Mouse (Mus musculus) ES-E14 (cell line): ENCODE data around the gene Gmfb.

Experiments used
- CHD2 ChIP-seq: IDR thresholded peaks from 2 replicates; pipeline ENCODE4 v1.6.1; 2014; ENCODE audit warnings: mild to moderate bottlenecking, low read depth, low read length, inconsistent platforms
- HCFC1 ChIP-seq: IDR thresholded peaks from 2 replicates; pipeline ENCODE4 v1.6.1; 2012; ENCODE audit warnings: low read length, inconsistent platforms, borderline replicate concordance; ENCODE audit not compliant: insufficient read depth
- MAFK ChIP-seq: IDR thresholded peaks from 2 replicates; pipeline ENCODE4 v1.6.1; 2014; ENCODE audit warnings: mild to moderate bottlenecking, low read depth, low read length, inconsistent platforms; ENCODE audit not compliant: insufficient read depth
- ZC3H11A ChIP-seq: IDR thresholded peaks from 2 replicates; pipeline ENCODE4 v1.6.1; 2012; ENCODE audit warnings: low read depth, mild to moderate bottlenecking, inconsistent platforms, low read length, borderline replicate concordance
- ZNF384 ChIP-seq: IDR thresholded peaks from 2 replicates; pipeline ENCODE4 v1.6.1; 2012; ENCODE audit warnings: low read depth, low read length, inconsistent platforms

DNA sequence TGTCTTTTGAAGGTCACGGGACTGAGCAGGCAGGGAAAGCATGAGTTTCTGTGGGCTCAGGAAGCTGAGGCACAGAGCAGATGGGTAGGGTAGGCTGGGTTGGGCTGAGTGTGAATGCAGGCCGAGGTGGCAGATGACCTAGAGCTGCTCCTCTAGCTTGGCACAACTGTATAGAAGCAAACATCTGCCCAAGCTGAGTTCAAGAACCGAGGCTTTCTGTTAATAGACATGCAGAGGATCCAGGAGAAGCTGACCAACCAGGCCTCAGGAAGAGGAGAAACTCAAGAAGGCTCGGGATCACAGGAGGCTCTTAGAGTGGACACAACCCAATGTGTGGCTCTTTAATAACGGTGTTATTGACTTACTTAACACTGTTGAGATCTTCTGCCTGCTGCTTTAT, 15.9 kb downstream of the Gmfb start:
- TF ChIP-seq MAFK = no peak
- TF ChIP-seq ZNF384 = no peak
- TF ChIP-seq ZC3H11A = no peak
- no peak for TF ChIP-seq HCFC1
- TF ChIP-seq CHD2 = no peak
